Mouse (Mus musculus) lung, adult 2 months (tissue): ENCODE results near the gene Mybpc2.

Source experiments
- CTCF ChIP-seq: fragments of 200-500 bp; IDR thresholded peaks from 2 replicates; pipeline ENCODE4 v1.5.1; 2011; ENCODE audit warnings: mild to moderate bottlenecking, low read length, control low read depth; ENCODE audit not compliant: insufficient read depth
- POLR2A ChIP-seq: fragments of 200-500 bp; IDR thresholded peaks from 2 replicates; pipeline ENCODE4 v1.6.1; 2011; ENCODE audit warnings: low read depth, mild to moderate bottlenecking, control low read depth, low read length, borderline replicate concordance; ENCODE audit errors: extremely low read depth

- no peak for TF ChIP-seq CTCF
- no peak for TF ChIP-seq POLR2A
These were observed 68.2 kb downstream of the Mybpc2 start for GRCm38 (mm10) chr7:44456302-44456701.
